Mouse (Mus musculus) bone marrow, adult 2 months (tissue): ENCODE data around the gene Nnmt. TPM values are rescaled to one million over a fixed set of nuclear protein-coding genes. Genes with fewer than 3 reads are reported as not detected.

Source experiments
- H3K27ac ChIP-seq: fragments of 200-500 bp; 2 replicates; pipeline ENCODE4 v1.5.1; 2012; ENCODE audit warnings: low read depth, mild to moderate bottlenecking, control low read depth, inconsistent platforms, low read length; ENCODE audit not compliant: control insufficient read depth, poor library complexity, insufficient read depth
- H3K4me1 ChIP-seq: fragments of 200-500 bp; 2 replicates; pipeline ENCODE4 v1.6.1; 2011; ENCODE audit warnings: low read length; ENCODE audit not compliant: control insufficient read depth, insufficient read depth
- H3K4me3 ChIP-seq: fragments of 200-500 bp; replicated peaks from 2 replicates; pipeline ENCODE3; 2011; ENCODE audit warnings: mild to moderate bottlenecking, low read depth, low read length, control low read depth; ENCODE audit not compliant: control insufficient read depth
- CTCF ChIP-seq: fragments of 200-500 bp; IDR thresholded peaks from 2 replicates; pipeline ENCODE4 v1.5.1; 2011; ENCODE audit warnings: low read length, control low read depth; ENCODE audit not compliant: control insufficient read depth, insufficient read depth
- POLR2A ChIP-seq: fragments of 200-500 bp; IDR thresholded peaks from 2 replicates; pipeline ENCODE4 v1.6.1; 2011; ENCODE audit warnings: low read depth, mild to moderate bottlenecking, control low read depth, low read length, borderline replicate concordance; ENCODE audit not compliant: control insufficient read depth
- WGBS: fragments of 180-500 bp; shearing (Covaris S2); methylation state at CpG from one replicate; pipeline ENCODE4 v1.1.7; 2018; 5-methylcytosine and 5-hydroxymethylcytosine counted together
- polyA plus RNA-seq: library from polyadenylated mRNA; stranded (reverse); fragments of >200 nt; gene quantifications from 2 replicates; pipeline ENCODE4 v1.2.4, GENCODE M21; 2011; ENCODE audit warnings: low replicate concordance; ENCODE audit not compliant: missing spikeins, insufficient read depth, insufficient read length

Gene Nnmt
- polyA plus RNA-seq, 1 experiment = 12.8 TPM

GRCm38 (mm10) chr9:48600881-48601280 lies 4.1 kb downstream of the Nnmt start:
- WGBS = 64% methylated on average over 9 of the region's 9 CpGs
- TF ChIP-seq POLR2A (no peak), CTCF (no peak)
- H3K4me1 ChIP-seq = peaks cover 3% of the 10 kb centered on the region; the same call in 1 of the 2 replicates
- H3K27ac ChIP-seq = no peak overlapping the region
- no peak overlapping the region for H3K4me3 ChIP-seq

- no peak overlapping the region for H3K4me3 ChIP-seq
- 60% methylated on average over 2 of the region's 2 CpGs for WGBS
- H3K4me1 ChIP-seq = peaks cover under 1% of the 10 kb centered on the region
- no peak overlapping the region for H3K27ac ChIP-seq
- TF ChIP-seq CTCF (no peak), POLR2A (no peak)
Measured at GRCm38 (mm10) chr9:48600066-48600465, 4.9 kb downstream of the Nnmt start.

GRCm38 (mm10) chr9:48597494-48597893 lies 7.5 kb downstream of the Nnmt start:
- H3K4me1 ChIP-seq = peaks cover 2% of the 10 kb centered on the region
- 74% methylated on average over 5 of the region's 5 CpGs for WGBS

GRCm38 (mm10) chr9:48596924-48597323 lies 8.0 kb downstream of the Nnmt start:
- Histone ChIP-seq H3K4me1 (peaks cover 2% of the 10 kb centered on the region), H3K27ac (no peak overlapping the region), H3K4me3 (no peak overlapping the region)
- no peak for TF ChIP-seq POLR2A
- no peak for TF ChIP-seq CTCF
- WGBS = 73% methylated on average over 11 of the region's 11 CpGs

More at GRCm38 (mm10) chr9:48597494-48597893, 7.5 kb downstream of the Nnmt start:
- no peak for TF ChIP-seq CTCF
- TF ChIP-seq POLR2A = no peak
- no peak overlapping the region for H3K4me3 ChIP-seq
- no peak overlapping the region for H3K27ac ChIP-seq

GRCm38 (mm10) chr9:48593915-48594314 lies 11.0 kb downstream of the Nnmt start:
- Histone ChIP-seq H3K4me3 (no peak overlapping the region), H3K27ac (no peak overlapping the region), H3K4me1 (peaks cover 2% of the 10 kb centered on the region)
- TF ChIP-seq CTCF = peak; percentile 29; the same call in 1 of the 2 replicates
- TF ChIP-seq POLR2A = no peak
- WGBS = 6% methylated on average over 8 of the region's 8 CpGs

- no peak overlapping the region for H3K4me3 ChIP-seq
- WGBS = 62% methylated on average over 4 of the region's 4 CpGs
- H3K4me1 ChIP-seq = peaks cover 2% of the 10 kb centered on the region
- TF ChIP-seq CTCF (no peak), POLR2A (no peak)
- no peak overlapping the region for H3K27ac ChIP-seq
Measured at GRCm38 (mm10) chr9:48590606-48591005, 14.3 kb downstream of the Nnmt start.

- Histone ChIP-seq H3K27ac (no peak overlapping the region), H3K4me3 (no peak overlapping the region), H3K4me1 (no peaks in the 10 kb centered on the region)
- WGBS = 2% methylated on average over 4 of the region's 4 CpGs
- TF ChIP-seq POLR2A = no peak
- TF ChIP-seq CTCF = peak; percentile 71
Measured at GRCm38 (mm10) chr9:48586332-48586731, 18.6 kb downstream of the Nnmt start.

GRCm38 (mm10) chr9:48580808-48581207 lies 24.1 kb downstream of the Nnmt start:
- H3K4me3 ChIP-seq = no peak overlapping the region
- WGBS = 13% methylated on average over 1 of the region's 1 CpGs
- TF ChIP-seq POLR2A (no peak), CTCF (no peak)
- H3K27ac ChIP-seq = no peak overlapping the region
- H3K4me1 ChIP-seq = no peaks in the 10 kb centered on the region

- TF ChIP-seq POLR2A (no peak), CTCF (no peak)
- 70% methylated on average over 5 of the region's 5 CpGs for WGBS
- Histone ChIP-seq H3K4me3 (no peak overlapping the region), H3K27ac (no peak overlapping the region), H3K4me1 (peaks cover 2% of the 10 kb centered on the region; the same call in 1 of the 2 replicates)
Measured at GRCm38 (mm10) chr9:48562388-48562787, 42.6 kb downstream of the Nnmt start.
